Mouse (Mus musculus) layer of hippocampus, adult 6 months (tissue): Measurements from ENCODE around the gene Slc52a3. TPM values are rescaled to one million over a fixed set of nuclear protein-coding genes. Genes with fewer than 3 reads are reported as not detected.

Experiments used
- long read RNA-seq, 2 experiments: library from polyadenylated mRNA; unstranded; transcript quantifications; one replicate each; pipeline ENCODE4 v2.0.0; 2019 to 2020
- microRNA-seq: library from miRNA; unstranded; fragments of <30 nt; microRNA quantifications from one replicate; pipeline ENCODE4 v1.2.0, GENCODE M21; 2020
- polyA plus RNA-seq: library from polyadenylated mRNA; unstranded; fragments of <200 nt; fragmentation: Nextera tagmentation; gene quantifications from 2 replicates; pipeline ENCODE4 v1.2.3, GENCODE M21; 2021

Slc52a3 gene
- 2.5 and 2.6 TPM in 2 replicates for polyA plus RNA-seq
- long read RNA-seq, experiment 1, partial matches to known transcripts: 0 of 3 reads
- long read RNA-seq, experiment 1, other reads (novel, unspliced or antisense): 0 of 3 reads
- long read RNA-seq, experiment 2, transcript Slc52a3-201 (5 exons, 2,669 nt): major isoform, 19 of 24 reads
- long read RNA-seq, experiment 2, partial matches to known transcripts: 1 of 24 reads
- long read RNA-seq, experiment 2, other reads (novel, unspliced or antisense): 0 of 24 reads

GRCm38 (mm10) chr2:151996229-151997189, at the start of gene Slc52a3:
TSS of gene Slc52a3 (plus strand) at chr2:151996511.

GRCm38 (mm10) chr2:151979470-151980354, 16.6 kb upstream of the Slc52a3 start, which contains the start of gene Fam110a:
TSS of gene Fam110a (minus strand) at chr2:151980219.

Small RNAs within 50 kb of the gene (microRNA-seq; reads per million reads assigned to microRNA genes)
- gene Mir1953: not detected

Other genes with a start within 250 kb of the Slc52a3 start
- 0.08 and 0.16 TPM in 2 replicates for gene Rspo4, start 153.6 kb upstream of the Slc52a3 start, polyA plus RNA-seq
- gene Angpt4, start 85.3 kb upstream of the Slc52a3 start, polyA plus RNA-seq: 0.08 and 0.09 TPM in 2 replicates
- gene Fam110a, start 16.3 kb upstream of the Slc52a3 start, polyA plus RNA-seq: 10.7 and 12.9 TPM in 2 replicates
- gene Scrt2, start 85.0 kb downstream of the Slc52a3 start, polyA plus RNA-seq: 1.2 TPM in 2 replicates
- gene Srxn1, start 109.0 kb downstream of the Slc52a3 start, polyA plus RNA-seq: 20.7 and 25.6 TPM in 2 replicates
- gene Tcf15, start 147.1 kb downstream of the Slc52a3 start, polyA plus RNA-seq: 0.30 and 0.87 TPM in 2 replicates
- 220 and 235 TPM in 2 replicates for gene Csnk2a1, start 230.3 kb downstream of the Slc52a3 start, polyA plus RNA-seq